Mouse (Mus musculus) lung, postnatal 0 days (tissue): ENCODE measurements at regions not wholly inside any gene's neighbourhood (a gene's known extent, or its start where the extent isn't known, plus 50 kb on each side); places are given as distances from the start of the nearest gene placed in this dataset.

Source experiments
- ATAC-seq: fragments of 200-750 bp; cut with Nextera tagmentation; 2 replicates; pipeline ENCODE4 v1.8.0; 2017; ENCODE audit warnings: moderate library complexity
- DNase-seq: peaks from one replicate; pipeline ENCODE4 v3.0.0-alpha.2; 2016; ENCODE audit warnings: low spot score
- H3K27ac ChIP-seq: fragments of 300-500 bp; sonication (generic); 2 replicates; pipeline ENCODE4 v1.5.1; 2014; ENCODE audit warnings: antibody characterized with exemption, mild to moderate bottlenecking, low read length, mixed read lengths
- H3K27me3 ChIP-seq: fragments of 300-500 bp; sonication (generic); replicated peaks from 2 replicates; pipeline ENCODE4 v1.6.1; 2014; ENCODE audit warnings: low read length, mixed read lengths; ENCODE audit not compliant: insufficient read depth
- H3K36me3 ChIP-seq: fragments of 300-500 bp; sonication (generic); 2 replicates; pipeline ENCODE4 v1.6.1; 2014; ENCODE audit warnings: low read length, mixed read lengths; ENCODE audit not compliant: insufficient read depth
- H3K4me1 ChIP-seq: fragments of 300-500 bp; sonication (generic); 2 replicates; pipeline ENCODE4 v1.6.1; 2014; ENCODE audit warnings: antibody characterized with exemption, low read depth, low read length, mixed read lengths; ENCODE audit not compliant: insufficient read depth
- H3K4me2 ChIP-seq: fragments of 300-500 bp; sonication (generic); replicated peaks from 2 replicates; pipeline ENCODE4 v1.6.1; 2014; ENCODE audit warnings: low read depth, mild to moderate bottlenecking, low read length, moderate library complexity, mixed read lengths
- H3K4me3 ChIP-seq: fragments of 300-500 bp; sonication (generic); 2 replicates; pipeline ENCODE4 v1.5.1; 2014; ENCODE audit warnings: low read depth, low read length
- H3K9ac ChIP-seq: fragments of 300-500 bp; sonication (generic); replicated peaks from 2 replicates; pipeline ENCODE4 v1.6.1; 2014; ENCODE audit warnings: low read depth, mild to moderate bottlenecking
- H3K9me3 ChIP-seq: fragments of 300-500 bp; sonication (generic); 2 replicates; pipeline ENCODE4 v1.6.1; 2016; ENCODE audit warnings: low read length, mixed read lengths
- CTCF ChIP-seq: IDR thresholded peaks from 2 replicates; pipeline ENCODE4 v1.5.1; 2016; ENCODE audit warnings: antibody characterized with exemption, mild to moderate bottlenecking
- EP300 ChIP-seq: IDR thresholded peaks from 2 replicates; pipeline ENCODE4 v1.6.1; 2016; ENCODE audit warnings: antibody characterized with exemption, mild to moderate bottlenecking, control low read depth
- WGBS: fragments of 180-500 bp; shearing (Covaris S2); extraction: QIAGEN DNeasy Blood & Tissue Kit; methylation state at CpG from one replicate; pipeline ENCODE4 v1.1.7; 2014; 5-methylcytosine and 5-hydroxymethylcytosine counted together

DNA sequence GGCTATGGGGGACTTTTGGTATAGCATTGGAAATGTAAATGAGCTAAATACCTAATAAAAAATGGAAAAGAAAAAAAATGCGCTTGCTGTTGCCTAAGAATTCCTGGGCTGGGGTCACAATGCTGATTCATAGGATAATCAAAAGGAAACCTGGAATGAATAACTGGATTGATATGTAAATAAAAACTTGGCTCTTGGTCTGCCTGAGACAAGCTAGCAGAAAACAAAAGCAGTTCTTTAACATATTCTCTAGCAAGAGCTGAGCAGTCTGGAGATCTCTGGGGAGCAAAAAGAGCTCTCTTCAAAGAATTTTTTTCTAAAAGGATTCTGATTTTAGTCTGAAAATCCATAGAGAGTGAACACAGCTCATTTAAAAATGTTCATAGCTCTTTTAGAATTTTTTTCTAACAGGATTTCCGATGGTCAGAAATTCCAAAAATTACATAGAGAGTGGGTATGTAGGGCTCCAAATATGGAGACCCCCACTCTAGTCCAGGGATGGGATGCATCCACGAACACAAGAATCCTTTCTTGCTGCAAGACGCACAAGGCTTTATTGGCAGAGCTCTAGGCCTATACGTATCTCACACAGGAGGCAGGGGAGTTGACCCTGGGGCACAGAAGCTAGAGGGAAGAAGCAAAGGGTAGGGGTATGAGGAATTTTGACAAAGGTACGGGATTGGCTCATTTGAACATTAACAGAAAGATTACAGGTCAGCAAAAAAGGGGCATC lies 572.7 kb downstream of the Cdh10 start:
- no peak overlapping the region for H3K9ac ChIP-seq
- no peaks in the 10 kb centered on the region for H3K36me3 ChIP-seq
- no peak overlapping the region for H3K4me2 ChIP-seq
- ATAC-seq (no peak), DNase-seq (no peak)
- H3K4me1 ChIP-seq = no peaks in the 10 kb centered on the region
- H3K27ac ChIP-seq = no peak overlapping the region
- H3K4me3 ChIP-seq = no peak overlapping the region
- 81% methylated on average over 6 of the region's 6 CpGs for WGBS
- TF ChIP-seq CTCF (no peak), EP300 (no peak)
- no peaks in the 10 kb centered on the region for H3K27me3 ChIP-seq
- no peaks in the 10 kb centered on the region; the same call in 1 of the 2 replicates for H3K9me3 ChIP-seq

DNA sequence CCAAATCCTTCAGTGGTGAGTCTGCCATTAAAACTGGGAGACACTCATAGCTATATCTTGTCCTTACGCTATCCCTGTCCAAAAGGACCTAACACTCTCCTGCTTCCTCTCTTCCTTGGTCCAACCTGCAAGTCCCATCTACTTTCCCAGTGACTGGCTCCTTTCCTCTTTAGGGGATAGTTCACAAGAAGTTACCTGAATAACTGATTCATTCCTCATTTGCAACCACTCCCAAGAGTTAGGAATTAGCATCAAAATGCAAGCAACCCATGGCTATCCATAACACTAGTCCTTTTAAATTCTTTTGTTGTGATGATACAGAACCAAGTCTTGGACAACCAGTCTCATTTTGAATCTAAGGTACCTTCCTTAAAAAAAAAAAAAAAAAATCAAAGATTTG lies 576.9 kb downstream of the Cdh10 start:
- WGBS = 64% methylated on average over 1 of the region's 1 CpGs

More for the DNA sequence above, 576.9 kb downstream of the Cdh10 start:
- H3K9me3 ChIP-seq = no peaks in the 10 kb centered on the region
- no peaks in the 10 kb centered on the region for H3K36me3 ChIP-seq
- ATAC-seq = no peak
- H3K4me1 ChIP-seq = no peaks in the 10 kb centered on the region
- H3K27ac ChIP-seq = no peak overlapping the region
- no peak overlapping the region for H3K9ac ChIP-seq
- no peak overlapping the region for H3K4me3 ChIP-seq
- TF ChIP-seq EP300 (no peak), CTCF (no peak)
- no peaks in the 10 kb centered on the region for H3K27me3 ChIP-seq
- no peak for DNase-seq
- no peak overlapping the region for H3K4me2 ChIP-seq
